Mouse (Mus musculus) spleen, postnatal 4 days (tissue): ENCODE measurements around the gene Gtf3c5.

Experiments used
- DNase-seq, 2 experiments: peaks; one replicate each; pipeline ENCODE4 v3.0.0; 2022; ENCODE audit warnings: low spot score in 2 of 2

The Gtf3c5 gene

DNA sequence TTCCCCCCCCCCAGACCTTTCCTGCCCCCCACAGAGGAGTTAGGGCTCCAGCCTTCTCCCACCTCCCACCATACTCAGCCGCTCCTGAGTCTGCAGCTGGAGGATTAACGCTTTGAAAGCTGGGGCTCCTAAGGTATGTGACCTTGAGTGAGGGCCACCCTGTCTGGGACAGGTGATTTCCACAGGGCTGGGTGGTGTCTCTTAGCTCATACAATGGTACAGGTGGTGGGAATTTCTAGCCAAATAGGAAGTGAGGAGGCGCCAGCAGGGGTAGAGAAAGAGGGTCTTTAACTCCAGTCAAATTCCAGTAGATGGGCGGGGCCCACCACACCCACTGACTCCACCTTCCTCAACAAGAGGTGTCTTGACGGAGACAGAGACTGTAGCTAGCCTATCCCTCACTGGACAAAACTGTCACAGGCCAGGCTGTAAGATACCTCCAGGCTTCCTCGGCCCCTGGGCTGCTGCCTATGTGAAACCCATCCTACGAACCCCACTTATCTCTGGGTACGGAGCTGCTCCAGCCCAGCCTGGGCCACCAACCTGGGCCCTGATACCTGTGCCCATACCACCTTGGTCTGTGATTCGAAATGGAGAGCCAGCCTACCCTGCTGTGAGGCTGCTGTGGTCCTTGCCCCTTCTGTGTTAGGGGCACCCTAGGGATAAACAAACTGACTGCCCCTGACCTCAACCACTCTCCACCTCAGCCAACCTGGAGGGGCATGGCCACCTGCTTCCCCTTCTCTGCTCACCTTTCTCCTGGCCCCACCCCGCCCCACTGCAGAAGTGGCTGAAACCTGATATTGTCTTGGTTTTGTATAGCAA is 24.0 kb upstream of the Gtf3c5 start:
- DNase-seq, result peak in 1 of 2 experiments; percentile 67

DNA sequence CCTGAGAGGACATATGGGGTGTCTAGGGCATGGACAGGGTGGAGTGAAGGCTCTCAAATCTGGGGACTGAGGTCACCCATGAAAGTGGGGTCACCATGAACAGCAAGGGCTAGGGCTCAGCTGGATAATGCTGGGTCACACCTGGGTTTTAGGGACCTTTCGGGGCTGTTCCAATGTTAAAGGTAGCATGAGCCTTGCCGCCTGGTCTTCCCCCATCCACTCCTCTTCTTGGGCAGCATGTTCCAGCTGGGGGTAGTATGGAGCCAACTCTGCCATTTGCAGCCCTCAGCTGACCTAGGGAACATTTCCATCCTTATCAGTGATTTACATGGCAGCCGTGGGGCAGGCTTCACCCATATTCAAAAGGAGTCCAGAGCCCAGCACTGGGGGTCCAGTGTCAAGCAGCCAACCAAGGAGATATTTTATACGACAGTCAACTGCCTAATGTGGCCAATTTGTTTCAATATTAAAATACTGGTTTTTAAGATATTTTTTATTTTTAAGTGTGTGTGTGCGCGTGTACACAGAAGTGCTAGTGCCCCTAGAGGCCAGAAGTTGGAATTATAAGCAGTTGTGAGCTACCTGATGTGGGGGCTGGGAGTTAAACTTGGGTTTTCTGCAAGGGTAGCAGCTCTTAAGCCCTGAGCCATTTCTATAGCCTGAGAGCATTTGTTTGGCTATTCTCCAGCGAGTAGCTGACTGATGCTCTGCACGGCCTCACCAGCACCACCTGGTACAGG is 23.2 kb upstream of the Gtf3c5 start:
- peak in 1 of 2 experiments; percentile 63 for DNase-seq

DNA sequence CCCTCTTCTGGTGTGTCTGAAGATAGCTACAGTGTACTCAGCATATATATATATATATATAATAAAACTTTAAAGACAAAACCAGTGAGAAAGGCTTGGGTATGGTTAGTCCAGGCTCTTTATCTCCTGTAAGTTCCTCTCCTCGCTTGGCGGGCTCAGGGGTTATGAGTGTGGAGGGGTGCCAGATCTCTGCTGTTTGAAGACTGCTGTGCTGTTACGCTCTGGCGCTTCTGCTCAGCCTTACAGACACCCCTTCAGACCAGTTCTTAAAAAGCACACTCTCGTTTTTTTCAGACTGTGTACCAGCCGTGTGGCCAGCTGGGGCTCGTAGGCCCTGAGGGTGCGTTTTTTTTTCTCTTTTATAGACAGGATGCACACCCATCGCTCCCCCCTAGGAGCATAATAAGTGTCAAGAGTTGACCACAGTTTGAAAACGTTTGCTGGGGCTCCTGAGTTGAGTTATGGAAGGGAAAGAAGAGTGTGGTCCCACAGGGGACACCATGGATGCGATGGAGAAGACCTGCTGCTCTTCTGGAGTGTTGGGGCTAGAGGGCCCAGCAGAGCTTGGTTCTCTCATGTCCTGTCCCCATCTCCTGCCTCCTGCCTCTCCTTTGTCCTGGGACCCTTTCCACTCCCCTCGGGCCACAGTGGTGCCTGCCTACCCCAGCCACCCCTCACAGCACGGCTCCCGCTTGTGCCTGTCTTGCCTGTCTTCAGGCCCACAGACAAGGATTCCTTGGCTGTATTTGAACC is 22.4 kb upstream of the Gtf3c5 start:
- DNase-seq, result peak in 1 of 2 experiments; percentile 65

DNA sequence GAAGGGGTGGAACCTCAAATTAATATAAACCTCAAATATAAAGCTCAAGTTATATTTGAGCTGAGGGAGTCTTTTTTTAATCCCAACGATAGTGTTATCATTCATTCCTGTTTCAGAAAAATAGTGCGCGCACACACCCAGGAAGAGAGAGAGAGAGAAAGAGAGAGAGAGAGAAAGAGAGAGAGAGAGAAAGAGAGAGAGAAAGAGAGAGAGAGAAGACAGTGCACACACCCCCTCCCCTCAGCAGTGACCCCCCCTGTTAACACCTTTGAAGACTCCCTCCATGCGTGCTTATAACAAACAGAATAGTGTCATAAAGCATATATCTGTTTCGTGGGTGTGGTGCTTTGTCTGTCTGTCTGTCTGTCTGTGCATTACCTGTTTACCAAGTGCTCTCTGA is 20.0 kb upstream of the Gtf3c5 start:
- DNase-seq, result no peak

DNA sequence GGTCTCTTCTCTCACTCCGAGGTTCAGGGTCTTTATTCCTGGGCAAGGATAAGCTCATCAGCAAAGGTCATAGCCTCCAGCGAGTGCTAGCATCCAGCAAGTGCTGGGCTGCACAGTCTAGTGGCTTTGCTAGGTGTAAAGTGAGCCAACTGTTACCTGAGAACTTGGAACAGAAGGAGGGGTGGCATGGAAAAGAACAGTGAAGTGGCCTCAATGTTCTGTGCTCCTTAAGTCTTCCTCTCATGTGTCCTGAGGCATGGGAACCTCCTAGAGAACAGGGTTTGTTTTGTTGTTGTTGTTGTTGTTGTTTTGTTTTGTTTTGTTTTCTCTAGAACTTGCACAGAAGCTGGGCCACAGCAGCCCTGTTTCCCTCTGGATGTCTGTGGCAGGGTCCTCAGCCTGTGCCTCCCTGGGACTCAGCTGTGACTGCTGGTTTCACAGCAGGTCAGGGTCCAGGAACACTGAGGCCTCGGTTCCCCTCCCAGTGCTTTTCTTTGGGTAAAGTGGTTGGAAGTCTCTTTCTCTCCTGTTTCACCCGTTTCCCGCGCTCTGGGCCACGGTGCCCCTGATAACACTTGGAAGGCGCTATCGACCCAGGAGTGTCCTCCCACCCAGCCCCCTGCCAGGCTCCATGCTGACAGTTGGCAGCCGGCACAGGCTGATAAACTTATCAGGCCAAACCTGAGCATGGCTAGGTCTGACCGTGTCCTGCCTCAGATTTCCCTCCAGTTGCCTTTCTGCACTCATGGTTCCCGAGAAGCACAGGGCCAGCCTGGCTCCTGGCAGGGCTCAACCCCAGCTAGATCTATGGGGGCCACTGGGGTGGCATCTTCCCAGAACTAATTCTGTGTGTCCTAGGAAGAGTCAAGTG is 18.4 kb upstream of the Gtf3c5 start:
- DNase-seq, result peak; percentile 88

DNA sequence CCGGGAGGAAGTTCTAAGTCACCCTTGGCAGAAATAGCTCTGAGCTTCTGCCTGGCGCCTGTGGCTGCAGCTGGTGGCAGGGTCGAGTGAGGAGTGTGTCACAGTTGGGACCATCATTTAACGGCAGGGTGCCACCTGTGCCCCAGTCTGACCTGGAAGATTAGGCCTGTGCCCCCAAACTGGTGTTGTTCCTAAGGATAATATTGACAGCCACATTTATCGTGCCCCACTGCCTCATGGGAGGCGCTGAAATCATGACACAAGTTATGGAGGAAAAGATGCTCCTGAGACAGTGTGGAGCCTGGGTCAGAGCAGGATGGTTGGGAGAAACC is 16.0 kb upstream of the Gtf3c5 start:
- peak in 1 of 2 experiments; percentile 70 for DNase-seq

DNA sequence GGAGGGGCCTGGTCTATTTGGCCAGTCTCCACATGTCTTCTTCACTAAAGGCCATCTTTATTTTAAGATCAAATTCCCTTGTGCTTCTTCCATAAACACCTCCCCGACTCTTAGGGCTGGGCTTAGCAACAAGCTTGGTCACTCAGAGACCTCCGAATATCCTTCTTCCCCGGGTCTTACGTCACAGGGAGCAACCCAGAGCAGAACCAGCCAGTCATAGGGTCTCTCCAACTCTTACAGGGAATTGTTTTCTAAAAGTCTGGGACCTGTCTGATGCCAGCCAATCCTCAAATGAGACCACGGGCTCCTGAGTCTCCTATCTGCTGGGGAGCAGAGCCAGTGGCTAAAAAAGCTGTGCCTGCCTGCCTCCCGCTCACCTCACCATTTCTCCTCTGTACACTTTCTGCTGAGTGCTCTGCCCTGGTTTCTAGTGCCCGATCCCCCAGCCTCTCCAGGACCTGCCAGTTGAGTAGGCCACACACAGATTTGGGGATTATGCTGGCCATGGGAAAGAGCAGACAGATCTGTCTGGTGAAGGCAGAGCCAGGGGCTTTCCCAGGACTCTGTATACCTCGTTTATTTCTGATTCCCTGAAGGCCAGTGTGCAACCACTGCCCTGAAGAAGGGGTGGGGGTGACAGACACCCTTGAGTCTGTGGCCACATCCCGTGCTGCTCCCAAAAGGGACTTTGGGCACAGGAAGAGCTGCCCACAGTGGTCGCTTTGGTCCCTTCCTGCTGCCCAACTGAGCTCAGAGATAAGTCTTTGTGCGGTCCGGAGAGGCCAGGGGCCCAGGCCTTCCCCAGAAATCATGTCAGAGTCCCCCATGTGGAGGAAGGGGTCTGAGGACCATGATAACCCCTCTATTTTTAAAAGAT is 15.4 kb upstream of the Gtf3c5 start:
- peak in 1 of 2 experiments; percentile 71 for DNase-seq

DNA sequence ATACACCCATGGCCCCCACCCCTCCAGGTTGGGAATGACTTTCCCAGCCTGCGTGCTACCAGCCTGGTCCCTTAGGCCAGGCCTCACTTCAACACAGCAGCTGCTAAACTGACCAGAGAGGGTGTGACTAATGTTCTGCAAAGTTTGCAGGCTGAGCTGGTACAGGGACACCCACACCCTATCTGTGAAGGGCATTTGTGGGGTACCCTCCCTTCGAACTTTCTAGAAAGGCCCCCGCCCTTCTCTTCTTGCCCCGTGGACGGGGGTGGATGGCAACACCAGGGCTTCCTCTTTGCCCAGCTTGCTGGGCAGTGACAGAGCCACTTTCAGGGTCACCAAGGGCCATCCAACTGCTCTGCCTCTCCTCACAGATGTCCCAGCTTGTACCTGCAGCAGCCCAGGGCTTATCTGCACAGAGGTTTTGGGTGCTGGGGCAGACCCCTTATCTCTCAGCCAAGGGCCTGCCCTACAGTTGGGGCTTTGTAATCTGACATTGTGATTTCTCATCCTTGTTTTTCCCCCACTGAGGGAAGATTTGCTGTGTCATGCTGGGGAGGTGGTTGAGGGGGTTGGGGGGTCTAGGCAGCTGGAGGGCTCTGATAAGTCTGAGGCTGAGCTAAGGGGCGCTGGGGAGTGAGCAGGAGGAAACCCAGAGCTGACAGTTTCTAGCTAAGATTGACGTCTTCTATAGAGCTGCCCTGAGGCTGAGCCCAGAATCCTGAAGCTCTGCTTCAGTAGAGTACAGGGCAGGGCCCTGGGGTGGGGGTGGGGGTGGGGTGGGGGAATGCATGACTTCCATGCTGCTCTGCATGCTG is 14.4 kb upstream of the Gtf3c5 start:
- peak; percentile 64 to 72 for DNase-seq

DNA sequence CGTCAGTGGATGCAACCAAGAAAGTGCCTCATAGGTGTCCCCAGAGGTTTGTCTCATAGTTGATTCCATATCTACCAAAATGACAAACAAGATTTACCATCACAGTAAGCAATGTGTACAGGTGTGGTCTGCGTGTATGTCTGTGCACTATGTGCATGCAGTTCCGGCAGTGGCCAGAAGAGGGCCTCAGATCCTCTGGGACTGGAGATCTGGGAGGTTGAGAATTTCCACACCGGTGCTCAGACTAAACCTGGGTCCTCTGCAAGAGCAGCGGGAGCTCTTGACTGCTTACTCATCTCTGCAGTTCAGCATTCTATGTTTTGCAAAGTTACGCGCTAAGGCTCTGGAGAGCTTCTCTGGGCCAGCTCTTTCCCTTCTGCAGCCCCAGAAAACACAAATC is 13.4 kb upstream of the Gtf3c5 start:
- DNase-seq, result peak; percentile 71 to 84

DNA sequence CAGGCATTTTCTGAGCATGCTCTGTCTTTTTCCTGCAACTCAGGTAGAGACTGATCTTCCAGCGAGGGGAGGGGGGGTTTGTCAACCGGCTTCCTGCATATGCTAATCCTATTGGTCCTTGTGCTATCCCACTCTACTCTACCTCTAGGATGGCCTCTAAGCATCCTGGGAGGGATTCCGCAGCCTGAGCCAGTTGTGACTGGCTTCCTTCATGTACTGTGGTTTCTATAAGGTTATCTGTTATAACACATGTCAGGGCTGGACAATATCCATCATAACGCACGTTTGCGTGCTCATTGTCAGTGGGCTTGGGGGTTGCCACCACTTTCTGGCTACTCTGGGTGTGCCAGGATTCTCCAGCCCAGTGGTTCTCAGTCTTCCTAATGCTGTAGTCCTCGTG is 12.5 kb upstream of the Gtf3c5 start:
- peak in 1 of 2 experiments; percentile 68 for DNase-seq

DNA sequence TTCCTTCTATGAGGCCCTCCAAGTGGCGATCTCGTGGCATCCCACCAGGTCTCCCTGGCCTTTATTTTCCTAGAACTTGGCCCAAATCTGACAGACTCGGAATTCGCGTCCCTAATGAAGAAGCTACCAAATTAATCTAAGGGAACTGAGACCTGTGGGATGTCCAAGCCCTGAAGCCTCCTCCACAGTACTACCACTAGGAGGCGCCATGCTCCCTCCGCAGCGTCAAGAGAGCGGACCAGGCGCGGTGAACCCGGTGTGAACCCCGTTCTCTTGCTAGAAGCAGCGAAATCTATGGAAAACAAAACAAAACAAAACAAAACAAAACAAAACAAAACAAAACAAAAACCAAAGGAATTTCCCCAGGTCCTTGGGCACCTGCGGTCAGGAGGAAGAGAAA is 9.3 kb upstream of the Gtf3c5 start:
- DNase-seq, result peak; percentile 84 to 93

DNA sequence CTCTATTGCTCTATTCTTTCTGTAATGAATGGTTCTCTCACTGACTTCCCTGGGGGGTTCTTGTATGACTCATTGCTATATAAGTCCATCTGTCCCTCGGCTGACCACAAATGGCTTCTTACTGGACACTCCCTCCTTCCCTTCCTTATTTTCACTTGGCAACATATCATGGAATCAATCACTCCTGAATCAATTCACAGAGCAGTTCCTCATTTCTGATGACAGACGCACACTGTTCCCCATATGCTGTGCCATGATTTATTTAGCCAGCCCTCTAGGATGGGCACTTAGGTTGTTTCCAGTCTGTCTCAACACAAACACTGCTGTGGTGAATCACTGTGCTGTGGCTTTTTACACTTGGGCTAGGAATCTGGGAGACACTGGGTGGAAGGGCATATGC is 7.9 kb upstream of the Gtf3c5 start:
- DNase-seq, result no peak

DNA sequence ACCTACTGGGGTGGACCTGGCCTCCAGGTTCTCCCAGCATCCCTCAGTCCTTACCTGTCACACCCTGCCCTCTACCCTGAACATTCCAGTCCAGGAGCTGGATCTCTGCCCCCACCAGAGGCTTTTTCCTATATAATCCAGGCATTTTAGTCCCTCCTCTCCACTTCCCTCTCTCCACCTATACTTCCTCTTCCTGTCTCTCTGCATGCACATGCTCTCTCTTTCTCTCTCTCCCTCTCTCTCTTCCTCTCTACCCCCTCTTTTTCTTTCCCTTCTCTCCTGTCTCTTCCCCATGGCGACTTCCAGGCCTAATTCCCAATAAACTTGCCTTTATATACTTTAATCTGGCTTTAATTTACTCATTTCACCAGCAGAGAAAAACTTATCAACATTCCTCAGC is 5.0 kb upstream of the Gtf3c5 start:
- no peak for DNase-seq

DNA sequence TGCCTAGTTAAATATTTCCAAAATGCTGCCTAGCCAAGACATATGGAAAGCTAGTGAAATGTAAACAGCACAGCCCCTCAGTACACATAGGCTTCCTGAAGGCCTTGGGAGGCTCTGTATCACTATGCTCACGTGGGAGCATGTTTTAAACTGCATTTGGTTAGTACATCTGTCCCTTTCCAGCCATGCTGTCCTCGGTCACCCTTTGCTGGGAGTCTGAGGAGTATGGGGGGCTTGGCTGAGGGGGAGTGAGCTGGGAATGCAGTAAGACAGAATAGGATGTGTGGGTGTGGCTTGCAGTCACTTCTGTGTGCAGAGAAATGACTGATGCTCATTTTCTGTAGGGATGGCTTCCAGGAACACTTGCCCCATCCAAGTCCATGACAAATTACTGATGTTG is 2.2 kb upstream of the Gtf3c5 start:
- DNase-seq, result no peak

DNA sequence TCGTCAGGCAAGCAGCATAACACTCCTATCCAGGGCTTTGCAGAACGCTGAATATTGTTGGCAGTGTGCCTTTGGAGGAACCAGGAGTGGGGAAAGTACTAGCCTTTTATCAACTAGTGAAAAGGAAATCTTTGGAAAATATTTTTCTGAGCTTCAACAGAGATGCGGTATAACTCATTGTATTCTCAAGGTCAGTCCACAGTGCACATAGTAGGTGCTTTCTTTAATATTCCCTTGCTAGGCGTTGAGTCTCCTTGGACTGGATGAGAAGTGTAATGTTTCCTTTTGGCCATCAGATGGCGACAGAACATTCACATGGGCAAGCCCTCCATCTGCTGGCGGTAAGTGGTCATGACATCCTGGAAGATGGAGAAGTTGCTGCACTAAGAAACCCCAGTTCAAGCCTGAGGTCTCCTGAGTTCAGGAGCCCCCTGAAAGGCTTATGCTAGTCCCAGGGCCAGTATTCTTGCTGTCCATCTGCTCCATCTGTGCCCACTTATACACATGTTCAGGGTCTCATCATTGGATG is 1.6 kb upstream of the Gtf3c5 start:
- peak; percentile 83 to 89 for DNase-seq

DNA sequence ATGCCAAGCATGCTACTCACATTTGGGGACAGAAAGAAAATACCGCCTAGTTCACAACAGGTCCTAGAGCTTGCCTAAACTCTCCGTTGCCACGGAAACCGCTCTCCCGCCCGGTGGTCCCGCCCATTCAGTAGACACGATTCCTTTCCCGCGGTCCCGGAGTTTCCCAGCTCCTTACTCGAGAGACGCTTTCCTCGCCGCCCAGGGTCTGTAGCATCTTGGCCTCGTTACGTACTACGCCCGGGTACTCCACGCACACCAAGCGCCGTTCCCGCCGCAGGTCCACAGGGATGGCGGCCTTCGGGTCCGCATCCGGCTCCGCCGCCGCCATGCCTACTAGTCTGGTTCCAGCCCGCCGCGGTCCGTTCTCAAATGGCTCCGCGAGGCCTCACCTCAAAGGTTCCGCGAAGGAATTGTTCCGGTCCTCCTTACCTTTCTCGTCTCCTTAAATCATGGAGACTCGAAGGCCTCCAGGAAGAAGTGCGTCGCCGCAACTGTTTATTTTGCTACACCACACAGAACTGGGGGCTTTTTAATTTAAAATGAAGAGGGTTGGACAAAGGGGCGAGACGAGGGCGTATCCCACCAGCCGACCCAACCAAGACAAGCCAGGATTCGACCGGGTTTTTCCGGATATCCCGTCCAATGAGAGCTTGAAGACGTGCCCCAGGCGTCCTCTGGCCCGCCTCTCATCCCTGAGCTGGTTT is 751 bp downstream of the Gtf3c5 start:
- peak; percentile 91 to 98 for DNase-seq

DNA sequence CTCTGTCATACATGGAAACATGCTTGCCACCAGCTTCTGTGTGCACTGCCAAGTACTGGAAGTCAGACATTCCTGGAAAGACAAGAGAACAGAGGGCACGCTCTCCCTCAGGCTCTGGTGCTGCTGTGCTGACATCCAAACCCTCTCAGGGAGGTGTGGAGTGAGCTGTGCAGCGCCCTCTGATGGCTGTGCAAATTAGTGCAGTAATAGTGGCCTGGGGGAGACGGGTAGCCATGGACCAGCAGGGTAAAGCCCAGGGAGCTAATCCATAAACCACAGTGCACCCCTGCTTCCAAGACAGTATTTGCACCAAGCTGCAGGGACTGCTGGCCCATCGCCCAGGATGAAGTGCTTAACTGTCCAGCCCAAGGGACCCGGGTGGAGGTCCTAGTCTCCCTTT is 5.5 kb downstream of the Gtf3c5 start:
- peak in 1 of 2 experiments; percentile 74 for DNase-seq

DNA sequence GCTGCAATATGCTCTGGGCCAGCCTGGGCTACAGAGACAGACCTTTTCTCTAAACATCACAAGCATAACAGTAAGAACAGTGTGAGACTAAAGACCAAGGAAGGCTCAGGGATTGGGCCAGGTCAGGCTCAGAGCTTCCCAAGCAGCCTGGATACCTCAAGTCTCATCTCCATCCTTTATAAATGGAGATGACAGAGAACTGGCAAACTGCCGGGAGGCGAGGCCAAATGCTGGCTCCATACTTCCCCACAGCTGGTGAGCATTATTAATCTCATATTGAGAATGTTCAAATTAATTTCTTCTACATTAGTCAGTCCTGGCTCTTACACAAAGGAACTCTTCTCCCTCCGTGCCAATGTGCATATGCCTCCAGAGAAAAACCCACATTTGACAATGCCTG is 6.7 kb downstream of the Gtf3c5 start:
- no peak for DNase-seq

DNA sequence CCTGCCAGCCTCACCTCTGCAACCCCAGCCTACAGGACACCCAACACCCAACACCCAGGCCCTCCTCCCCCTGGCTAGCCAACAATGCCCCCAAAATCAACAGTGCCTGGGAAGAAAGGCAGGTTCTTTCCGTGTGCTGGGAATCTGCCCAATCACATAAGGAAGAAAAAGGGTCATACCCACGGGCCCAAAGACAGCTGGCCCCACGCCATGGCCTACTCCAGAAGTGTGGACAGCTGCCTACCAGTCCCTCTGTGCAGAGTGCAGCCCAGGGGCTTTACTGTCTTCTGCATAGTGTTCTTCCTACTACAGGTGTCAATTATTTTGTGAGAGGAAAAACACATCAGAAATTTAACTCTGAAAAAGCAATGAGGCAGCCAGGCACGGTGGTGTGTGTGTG is 8.2 kb downstream of the Gtf3c5 start:
- no peak for DNase-seq
